Mouse (Mus musculus) hindbrain, embryonic 10.5 days (tissue): ENCODE data around the gene Alpi. TPM values are rescaled to one million over a fixed set of nuclear protein-coding genes. Genes with fewer than 3 reads are reported as not detected.

Experiments used
- DNase-seq: peaks from one replicate; pipeline ENCODE4 v3.0.0-alpha.2; 2017; ENCODE audit warnings: low spot score
- H3K27ac ChIP-seq: fragments of 300-500 bp; sonication (generic); 2 replicates; pipeline ENCODE4 v1.5.1; 2016; ENCODE audit warnings: mild to moderate bottlenecking, moderate library complexity
- H3K27me3 ChIP-seq: fragments of 300-500 bp; sonication (generic); 2 replicates; pipeline ENCODE4 v1.6.1; 2016; ENCODE audit warnings: mild to moderate bottlenecking; ENCODE audit not compliant: poor library complexity, insufficient read depth, severe bottlenecking
- H3K36me3 ChIP-seq: fragments of 300-500 bp; sonication (generic); 2 replicates; pipeline ENCODE4 v1.6.1; 2016; ENCODE audit warnings: mild to moderate bottlenecking, moderate library complexity
- H3K4me1 ChIP-seq: fragments of 300-500 bp; sonication (generic); replicated peaks from 2 replicates; pipeline ENCODE4 v1.6.1; 2016; ENCODE audit warnings: mild to moderate bottlenecking
- H3K4me3 ChIP-seq: fragments of 300-500 bp; sonication (generic); 2 replicates; pipeline ENCODE4 v1.5.1; 2016; ENCODE audit warnings: mild to moderate bottlenecking, moderate library complexity
- H3K9me3 ChIP-seq: fragments of 300-500 bp; sonication (generic); 2 replicates; pipeline ENCODE4 v1.6.1; 2016; ENCODE audit warnings: mild to moderate bottlenecking, moderate library complexity
- WGBS: fragments of 180-500 bp; shearing (Covaris S2); methylation state at CpG from one replicate; pipeline ENCODE4 v1.1.7; 2016; 5-methylcytosine and 5-hydroxymethylcytosine counted together
- polyA plus RNA-seq: library from polyadenylated mRNA; unstranded; fragments of >200 nt; fragmentation: Nextera tagmentation; extraction: Ambion mirVana; gene quantifications from 2 replicates; pipeline ENCODE4 v1.2.1, GENCODE M21; 2016

Gene Alpi
- polyA plus RNA-seq, 1 experiment from 2014 or later: not detected

- no peak for DNase-seq
- Histone ChIP-seq H3K27me3 (no peaks in the 10 kb centered on the region), H3K27ac (no peak overlapping the region), H3K4me3 (no peak overlapping the region), H3K9me3 (no peaks in the 10 kb centered on the region), H3K4me1 (peaks cover 17% of the 10 kb centered on the region), H3K36me3 (peaks cover 16% of the 10 kb centered on the region)
- WGBS: 63% methylated on average over 1 of the region's 1 CpGs
These were observed 50.7 kb downstream of the Alpi start for GRCm38 (mm10) chr1:87050700-87051099.

GRCm38 (mm10) chr1:87050072-87050471 lies 51.3 kb downstream of the Alpi start:
- Histone ChIP-seq H3K9me3 (no peaks in the 10 kb centered on the region), H3K27me3 (no peaks in the 10 kb centered on the region), H3K4me1 (peaks cover 17% of the 10 kb centered on the region), H3K4me3 (no peak overlapping the region), H3K27ac (peak overlapping the region; percentile 23; the same call in 1 of the 2 replicates), H3K36me3 (peaks cover 23% of the 10 kb centered on the region)
- no peak for DNase-seq
- 55% methylated on average over 3 of the region's 3 CpGs for WGBS

Other genes starting within 250 kb of the Alpi start
- gene Alppl2, start 11.7 kb downstream of the Alpi start, polyA plus RNA-seq: not detected in 2 replicates
- gene Akp3, start 23.4 kb upstream of the Alpi start, polyA plus RNA-seq: not detected in 2 replicates
- gene Ecel1, start 54.9 kb upstream of the Alpi start, polyA plus RNA-seq: 5.4 and 21.9 TPM in 2 replicates
- 0.34 and 5.8 TPM in 2 replicates for gene Prss56, start 81.7 kb upstream of the Alpi start, polyA plus RNA-seq
- gene Chrnd, start 89.0 kb upstream of the Alpi start, polyA plus RNA-seq: 0.10 TPM in 1 of 2 replicates, not detected in the other
- 0.37 and 1.3 TPM in 2 replicates for gene Chrng, start 103.1 kb upstream of the Alpi start, polyA plus RNA-seq
- gene Eif4e2, start 112.3 kb upstream of the Alpi start, polyA plus RNA-seq: 172 and 173 TPM in 2 replicates
- gene Efhd1, start 162.8 kb upstream of the Alpi start, polyA plus RNA-seq: 0.14 and 0.49 TPM in 2 replicates
- 46.1 and 48.1 TPM in 2 replicates for gene Gigyf2, start 225.4 kb upstream of the Alpi start, polyA plus RNA-seq